Mouse (Mus musculus) lung, embryonic 16.5 days (tissue): Measurements from ENCODE around the gene Olfr482. TPM values are rescaled to one million over a fixed set of nuclear protein-coding genes. Genes with fewer than 3 reads are reported as not detected.

Source experiments
- polyA plus RNA-seq: library from polyadenylated mRNA; unstranded; fragments of >200 nt; fragmentation: Nextera tagmentation; extraction: Ambion mirVana; gene quantifications from 2 replicates; pipeline ENCODE4 v1.2.1, GENCODE M21; 2015

Gene Olfr482
- polyA plus RNA-seq, 1 experiment from 2014 or later, result 0.11 TPM

Other genes with a start within 250 kb of the Olfr482 start
- gene Olfr472, start 199.7 kb downstream of the Olfr482 start, polyA plus RNA-seq, result not detected in 2 replicates
- gene Olfr473, start 167.1 kb downstream of the Olfr482 start, polyA plus RNA-seq, result not detected in 2 replicates
- gene Olfr474, start 142.9 kb downstream of the Olfr482 start, polyA plus RNA-seq, result not detected in 2 replicates
- not detected in 2 replicates for gene Olfr476, start 132.8 kb downstream of the Olfr482 start, polyA plus RNA-seq
- gene Olfr477, start 110.9 kb downstream of the Olfr482 start, polyA plus RNA-seq, result not detected in 2 replicates
- not detected in 2 replicates for gene Olfr478, start 63.6 kb downstream of the Olfr482 start, polyA plus RNA-seq
- not detected in 2 replicates for gene Olfr479, start 46.9 kb downstream of the Olfr482 start, polyA plus RNA-seq
- not detected in 2 replicates for gene Olfr480, start 30.2 kb downstream of the Olfr482 start, polyA plus RNA-seq
- not detected in 2 replicates for gene Olfr481, start 17.7 kb downstream of the Olfr482 start, polyA plus RNA-seq
- gene Olfr483, start 3.3 kb upstream of the Olfr482 start, polyA plus RNA-seq, result not detected in 2 replicates
- gene Olfr484, start 29.9 kb upstream of the Olfr482 start, polyA plus RNA-seq, result not detected in 2 replicates
- gene Olfr485, start 62.3 kb upstream of the Olfr482 start, polyA plus RNA-seq, result not detected in 2 replicates
- not detected in 2 replicates for gene Olfr486, start 75.2 kb upstream of the Olfr482 start, polyA plus RNA-seq
- gene Olfr487, start 117.0 kb upstream of the Olfr482 start, polyA plus RNA-seq, result not detected in 2 replicates
- not detected in 2 replicates for gene Olfr488, start 160.8 kb upstream of the Olfr482 start, polyA plus RNA-seq
- gene Olfr490, start 191.3 kb upstream of the Olfr482 start, polyA plus RNA-seq, result not detected in 2 replicates
- gene Olfr491, start 215.9 kb upstream of the Olfr482 start, polyA plus RNA-seq, result not detected in 2 replicates
- not detected in 2 replicates for gene Olfr492, start 226.1 kb upstream of the Olfr482 start, polyA plus RNA-seq
- gene Olfr493, start 249.4 kb upstream of the Olfr482 start, polyA plus RNA-seq, result not detected in 2 replicates